Mouse (Mus musculus): ENCODE data around the gene Rnf213. TPM values are rescaled to one million over a fixed set of nuclear protein-coding genes. Genes with fewer than 3 reads are reported as not detected.

Gene Rnf213
- total RNA-seq, 1 experiment from 2014 or later, result 105 TPM

DNA sequence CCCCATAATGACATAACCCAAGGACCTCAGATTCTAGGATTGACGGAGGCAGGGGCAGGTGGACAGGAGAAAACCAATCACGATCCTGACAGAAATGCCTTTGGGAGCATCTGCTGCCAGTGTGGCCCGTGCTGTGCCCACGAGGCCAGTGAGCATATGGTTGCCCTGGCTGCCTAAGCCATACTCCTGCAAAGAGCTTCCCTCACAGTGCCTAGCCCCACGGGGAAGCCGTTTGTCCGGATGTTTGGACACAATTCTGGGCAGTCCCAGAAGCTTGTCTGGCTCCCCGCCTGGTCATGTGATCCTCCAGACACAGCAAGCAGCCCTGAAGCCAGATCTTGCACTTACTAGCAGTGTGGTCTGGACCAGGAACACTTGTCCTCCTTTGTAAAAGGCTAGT lies 129.9 kb downstream of the Rnf213 start:
- no peak for ATAC-seq (replicated peaks in 1 of 2; ENCODE audit: insufficient read depth in 1 of 2, low FRiP score in 2 of 2, low TSS enrichment in 1 of 2, low read depth in 1 of 2, poor library complexity in 2 of 2, severe bottlenecking in 2 of 2)

DNA sequence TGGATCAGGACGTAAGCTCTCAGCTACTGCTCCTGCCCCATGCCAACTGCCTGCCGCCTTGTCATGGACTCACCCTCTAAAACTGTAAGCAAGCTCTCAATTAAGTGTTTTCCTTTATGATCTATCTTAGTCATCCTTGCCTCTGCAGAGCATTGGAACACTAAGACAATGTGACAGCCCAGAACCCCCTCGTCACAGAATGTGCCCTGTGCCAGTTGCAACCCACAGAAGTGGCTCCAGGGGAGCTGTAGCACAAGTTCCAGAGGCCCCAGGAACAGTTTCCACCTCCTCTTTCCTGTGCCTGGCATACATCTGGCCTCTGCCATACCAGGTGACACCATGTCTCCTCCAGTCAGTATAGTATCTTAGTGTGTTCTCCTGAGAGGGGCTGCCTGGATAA lies 130.5 kb downstream of the Rnf213 start:
- ATAC-seq (replicated peaks in 1 of 2; ENCODE audit: insufficient read depth in 1 of 2, low FRiP score in 2 of 2, low TSS enrichment in 1 of 2, low read depth in 1 of 2, poor library complexity in 2 of 2, severe bottlenecking in 2 of 2), result no peak

DNA sequence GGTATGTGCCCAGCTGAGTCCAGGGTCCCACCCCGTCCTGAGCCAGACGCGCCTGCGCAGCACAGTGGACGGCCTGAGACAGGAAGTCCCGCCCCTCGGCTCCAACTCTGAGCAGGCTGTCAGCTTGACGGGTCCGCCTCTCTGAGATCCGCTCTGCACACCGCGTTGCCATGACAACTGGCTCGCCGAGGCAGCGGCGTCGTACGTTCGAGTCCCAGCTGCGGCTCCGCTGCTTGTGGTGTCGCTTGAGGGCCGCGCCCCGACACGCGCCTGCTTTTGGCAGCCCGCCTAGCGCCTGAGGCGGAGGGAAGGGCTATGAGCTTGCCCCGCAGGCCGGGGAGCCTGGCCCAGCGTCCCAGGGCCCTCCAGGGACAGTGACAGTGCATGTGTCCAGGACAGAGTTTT lies 131.6 kb downstream of the Rnf213 start:
- peak; percentile 94 to 95 for ATAC-seq (replicated peaks in 1 of 2; ENCODE audit: insufficient read depth in 1 of 2, low FRiP score in 2 of 2, low TSS enrichment in 1 of 2, low read depth in 1 of 2, poor library complexity in 2 of 2, severe bottlenecking in 2 of 2)

DNA sequence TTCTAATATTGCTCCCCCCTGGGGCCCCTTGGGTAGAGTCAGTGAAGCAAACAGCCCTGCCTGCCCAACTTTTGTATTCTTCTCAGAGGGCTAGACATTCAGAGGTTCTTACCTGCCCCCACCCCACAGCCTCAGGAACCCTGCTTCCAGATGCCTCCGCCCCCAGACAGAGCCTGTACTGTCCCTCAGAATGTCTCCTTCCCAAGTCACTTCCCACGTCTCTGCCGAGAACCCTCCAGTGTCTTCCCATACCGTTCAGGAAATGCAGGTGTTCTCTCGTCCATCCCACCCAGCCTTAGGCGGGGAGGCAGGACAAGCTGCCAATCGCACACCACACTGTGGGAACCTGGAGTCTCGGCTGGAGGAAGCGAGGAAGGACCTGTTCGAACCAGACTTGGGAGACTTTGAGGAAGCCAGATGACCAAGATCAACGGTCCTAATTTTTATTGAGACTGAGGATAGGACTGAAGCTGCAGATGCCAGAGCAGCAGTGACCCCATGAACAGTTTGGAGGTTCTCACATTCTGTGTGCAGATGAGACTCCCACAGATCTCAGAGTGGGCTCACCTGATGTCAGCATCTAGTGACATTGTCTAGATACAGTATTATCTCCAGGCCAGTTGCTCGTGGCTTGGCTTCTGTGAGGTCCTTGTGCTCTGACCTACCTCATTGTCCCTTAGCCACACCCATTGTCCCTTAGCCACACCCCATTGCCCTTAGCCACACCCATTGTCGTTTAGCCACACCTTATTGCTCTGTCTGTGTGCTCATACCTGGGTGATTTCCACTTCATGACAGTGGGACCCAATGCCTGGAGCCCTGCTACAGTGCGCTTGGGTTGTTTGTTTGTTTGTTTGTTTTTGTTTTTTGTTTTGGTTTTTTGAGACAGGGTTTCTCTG lies 133.4 kb downstream of the Rnf213 start:
- ATAC-seq (replicated peaks in 1 of 2; ENCODE audit: insufficient read depth in 1 of 2, low FRiP score in 2 of 2, low TSS enrichment in 1 of 2, low read depth in 1 of 2, poor library complexity in 2 of 2, severe bottlenecking in 2 of 2), result no peak

DNA sequence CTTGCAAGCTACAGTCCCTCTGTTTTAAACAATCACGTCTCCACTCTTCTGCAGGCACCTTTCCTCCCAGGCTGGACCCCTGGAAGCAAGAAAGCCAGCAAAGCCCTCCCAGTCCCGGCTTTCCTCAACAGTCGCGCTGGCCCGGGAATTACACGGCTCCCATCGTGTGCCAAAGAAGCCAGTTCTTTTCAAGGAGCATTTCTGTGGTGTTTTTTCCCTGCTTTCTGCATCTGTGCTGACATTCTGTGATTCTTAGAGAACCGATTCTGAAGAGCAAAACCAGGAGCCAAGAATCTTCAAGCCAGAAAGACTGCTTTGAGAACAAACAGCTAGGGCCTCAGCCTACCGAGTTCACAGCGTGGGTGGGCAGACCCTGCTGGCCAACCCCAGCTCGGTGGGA lies 136.0 kb downstream of the Rnf213 start:
- ATAC-seq (replicated peaks in 1 of 2; ENCODE audit: insufficient read depth in 1 of 2, low FRiP score in 2 of 2, low TSS enrichment in 1 of 2, low read depth in 1 of 2, poor library complexity in 2 of 2, severe bottlenecking in 2 of 2), result no peak

DNA sequence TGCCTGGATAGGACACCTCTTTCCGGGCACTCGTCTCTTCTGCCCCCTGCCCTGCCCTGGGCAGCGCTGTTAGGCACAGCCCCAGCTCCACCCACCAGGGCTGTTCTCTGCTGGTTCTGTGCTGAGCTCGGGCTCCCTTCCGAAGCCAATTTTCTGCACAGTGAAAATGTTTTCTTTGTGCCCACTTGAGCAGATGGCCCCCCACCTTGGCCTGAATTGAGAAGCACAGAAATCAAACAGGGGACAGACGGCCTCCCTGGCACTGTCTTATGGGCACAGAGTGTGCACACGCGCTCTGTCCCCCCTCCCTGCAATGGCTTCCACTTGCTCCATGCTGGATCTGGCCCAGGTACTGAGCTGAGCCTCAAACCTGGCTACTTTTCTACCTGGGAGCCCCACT lies 139.6 kb downstream of the Rnf213 start:
- ATAC-seq (replicated peaks in 1 of 2; ENCODE audit: insufficient read depth in 1 of 2, low FRiP score in 2 of 2, low TSS enrichment in 1 of 2, low read depth in 1 of 2, poor library complexity in 2 of 2, severe bottlenecking in 2 of 2), result no peak

DNA sequence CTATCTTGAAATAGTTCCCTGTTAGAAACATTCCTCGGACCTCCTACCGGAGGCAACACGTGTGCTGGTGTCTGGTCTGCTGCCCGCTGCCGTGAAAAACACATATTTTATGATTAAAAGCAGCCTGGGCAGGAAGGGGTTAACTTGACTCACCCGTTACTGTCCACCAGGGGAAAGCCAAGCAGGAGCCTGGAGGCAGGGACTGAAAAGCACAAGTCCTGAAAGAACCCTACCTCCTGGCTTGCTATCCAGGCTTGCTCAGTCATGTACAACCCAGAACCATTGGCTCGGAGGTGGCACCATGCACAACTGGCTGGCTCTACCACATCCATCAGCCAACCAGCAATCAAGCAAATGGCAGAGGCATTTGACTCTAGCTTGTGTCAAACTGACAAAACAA lies 140.8 kb downstream of the Rnf213 start:
- ATAC-seq (replicated peaks in 1 of 2; ENCODE audit: insufficient read depth in 1 of 2, low FRiP score in 2 of 2, low TSS enrichment in 1 of 2, low read depth in 1 of 2, poor library complexity in 2 of 2, severe bottlenecking in 2 of 2), result no peak

Other genes starting within 250 kb of the Rnf213 start
- 5.5 TPM in 2 replicates for gene Tbc1d16, start 164.6 kb upstream of the Rnf213 start, total RNA-seq (2017)
- 16.1 and 17.6 TPM in 2 replicates for gene Ccdc40, start 164.5 kb upstream of the Rnf213 start, total RNA-seq (2017)
- 24.5 and 39.6 TPM in 2 replicates for gene Gaa, start 125.2 kb upstream of the Rnf213 start, total RNA-seq (2017)
- gene Eif4a3, start 93.0 kb upstream of the Rnf213 start, total RNA-seq (2017), result 163 and 189 TPM in 2 replicates
- not detected in 2 replicates for gene Card14, start 85.3 kb upstream of the Rnf213 start, total RNA-seq (2017)
- 17.1 and 21.2 TPM in 2 replicates for gene Sgsh, start 37.6 kb upstream of the Rnf213 start, total RNA-seq (2017)
- gene Slc26a11, start 37.5 kb upstream of the Rnf213 start, total RNA-seq (2017), result 7.7 and 7.9 TPM in 2 replicates
- gene Endov, start 98.2 kb downstream of the Rnf213 start, total RNA-seq (2017), result 11.3 and 25.1 TPM in 2 replicates
- 0.10 TPM in 1 of 2 replicates, not detected in the other for gene Nptx1, start 154.7 kb downstream of the Rnf213 start, total RNA-seq (2017)
- gene Rptor, start 209.8 kb downstream of the Rnf213 start, total RNA-seq (2017), result 18.5 and 21.8 TPM in 2 replicates